Mouse (Mus musculus): ENCODE results near the gene Acoxl. TPM values are rescaled to one million over a fixed set of nuclear protein-coding genes. Genes with fewer than 3 reads are reported as not detected.
A peak's percentile ranks its signal among the peaks of the same experiment; 100 is the strongest.

Gene Acoxl
- 0.23 and 0.49 TPM in 2 replicates for total RNA-seq (2017)

- ATAC-seq (ENCODE audit: extremely low read depth, insufficient number of reproducible peaks, low FRiP score, poor library complexity, severe bottlenecking) = no peak
These were observed at the start of gene Acoxl for GRCm38 (mm10) chr2:127838576-127838975. TSS of gene Acoxl (plus strand) at chr2:127838876.

GRCm38 (mm10) chr2:127789138-127789537 lies 49.5 kb upstream of the Acoxl start:
- no peak for ATAC-seq (ENCODE audit: extremely low read depth, insufficient number of reproducible peaks, low FRiP score, poor library complexity, severe bottlenecking)

GRCm38 (mm10) chr2:127789651-127790270 lies 48.9 kb upstream of the Acoxl start:
- no peak for ATAC-seq (ENCODE audit: extremely low read depth, insufficient number of reproducible peaks, low FRiP score, poor library complexity, severe bottlenecking)

GRCm38 (mm10) chr2:127791919-127792603 lies 46.6 kb upstream of the Acoxl start, which contains the start of gene Mtln:
TSS of gene Mtln (minus strand) at chr2:127792488.
- peak; percentile 70; the same call in 1 of the 2 replicates for ATAC-seq (ENCODE audit: extremely low read depth, insufficient number of reproducible peaks, low FRiP score, poor library complexity, severe bottlenecking)

GRCm38 (mm10) chr2:127831401-127832102 lies 7.1 kb upstream of the Acoxl start, which contains the start of gene Bub1:
TSS of gene Bub1 (minus strand) at chr2:127831865.
- peak; percentile 99 for ATAC-seq (ENCODE audit: extremely low read depth, insufficient number of reproducible peaks, low FRiP score, poor library complexity, severe bottlenecking)

- ATAC-seq (ENCODE audit: extremely low read depth, insufficient number of reproducible peaks, low FRiP score, poor library complexity, severe bottlenecking) = no peak
These were observed 6.4 kb upstream of the Acoxl start for GRCm38 (mm10) chr2:127832103-127832832.

GRCm38 (mm10) chr2:127832833-127833190 lies 5.9 kb upstream of the Acoxl start:
- no peak for ATAC-seq (ENCODE audit: extremely low read depth, insufficient number of reproducible peaks, low FRiP score, poor library complexity, severe bottlenecking)

- ATAC-seq (ENCODE audit: extremely low read depth, insufficient number of reproducible peaks, low FRiP score, poor library complexity, severe bottlenecking) = no peak
These were observed 749 bp downstream of the Acoxl start for GRCm38 (mm10) chr2:127839425-127839824.

- ATAC-seq (ENCODE audit: extremely low read depth, insufficient number of reproducible peaks, low FRiP score, poor library complexity, severe bottlenecking) = no peak
These were observed 2.7 kb downstream of the Acoxl start for GRCm38 (mm10) chr2:127841402-127841801.

- no peak for ATAC-seq (ENCODE audit: extremely low read depth, insufficient number of reproducible peaks, low FRiP score, poor library complexity, severe bottlenecking)
These were observed 3.7 kb downstream of the Acoxl start for GRCm38 (mm10) chr2:127842421-127842820.

GRCm38 (mm10) chr2:127845346-127845982 lies 6.8 kb downstream of the Acoxl start:
- peak; percentile 64 for ATAC-seq (ENCODE audit: extremely low read depth, insufficient number of reproducible peaks, low FRiP score, poor library complexity, severe bottlenecking)

GRCm38 (mm10) chr2:127846008-127846407 lies 7.3 kb downstream of the Acoxl start:
- no peak for ATAC-seq (ENCODE audit: extremely low read depth, insufficient number of reproducible peaks, low FRiP score, poor library complexity, severe bottlenecking)

GRCm38 (mm10) chr2:127846571-127846970 lies 7.9 kb downstream of the Acoxl start:
- no peak for ATAC-seq (ENCODE audit: extremely low read depth, insufficient number of reproducible peaks, low FRiP score, poor library complexity, severe bottlenecking)

- no peak for ATAC-seq (ENCODE audit: extremely low read depth, insufficient number of reproducible peaks, low FRiP score, poor library complexity, severe bottlenecking)
These were observed 11.7 kb downstream of the Acoxl start for GRCm38 (mm10) chr2:127850371-127850770.

- no peak for ATAC-seq (ENCODE audit: extremely low read depth, insufficient number of reproducible peaks, low FRiP score, poor library complexity, severe bottlenecking)
These were observed 15.8 kb downstream of the Acoxl start for GRCm38 (mm10) chr2:127854332-127854991.

GRCm38 (mm10) chr2:127864381-127864780 lies 25.7 kb downstream of the Acoxl start:
- ATAC-seq (ENCODE audit: extremely low read depth, insufficient number of reproducible peaks, low FRiP score, poor library complexity, severe bottlenecking) = no peak

GRCm38 (mm10) chr2:127881063-127881462 lies 42.4 kb downstream of the Acoxl start:
- ATAC-seq (ENCODE audit: extremely low read depth, insufficient number of reproducible peaks, low FRiP score, poor library complexity, severe bottlenecking) = no peak

- ATAC-seq (ENCODE audit: extremely low read depth, insufficient number of reproducible peaks, low FRiP score, poor library complexity, severe bottlenecking) = peak; percentile 77
These were observed 50.8 kb downstream of the Acoxl start for GRCm38 (mm10) chr2:127889432-127889831.
